Comparison of ENCODE assay signal across 9 mouse cellular contexts in the genomic region with DNA sequence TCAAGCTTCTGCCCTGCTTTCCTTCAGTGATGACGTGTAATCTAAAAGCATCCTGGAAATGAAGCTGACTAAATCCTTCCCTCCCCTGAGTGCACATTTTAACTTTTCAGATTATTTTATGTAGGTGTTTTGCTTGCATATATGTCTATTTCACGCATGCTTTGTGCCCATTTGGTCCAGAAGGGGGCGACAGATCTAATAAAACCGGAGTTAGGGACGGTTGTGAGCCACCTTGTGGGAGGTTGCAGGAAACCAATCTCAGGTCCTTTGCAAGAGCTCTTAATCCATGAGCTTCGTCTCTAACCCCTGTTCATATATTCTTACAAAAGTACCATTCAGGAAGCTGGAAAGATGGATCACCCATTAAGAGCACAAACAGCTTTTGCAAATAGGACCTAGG. TPM values are rescaled to one million over a fixed set of nuclear protein-coding genes. Genes with fewer than 3 reads are reported as not detected.
DNase-seq lines count a peak whose midpoint lies in the region; ATAC-seq and TF ChIP-seq lines count a peak whose summit lies in the region.
"Had no signal": no experiment of that assay in that cellular context is flagged by ENCODE, and none has a peak within 500 bp of the region (broad histone marks: within the 10 kb centered on the region; RNA-seq: fewer than 3 reads in every experiment).

No protein-coding gene starts in this region.

- TF ChIP-seq CTCF in liver, embryonic 14.5 days (IDR thresholded peaks at IDR 0.05; ENCODE audit: low read depth): peak; percentile 73

- H3K4me1 ChIP-seq in liver, embryonic 14.5 days (replicated peaks; ENCODE audit: control insufficient read depth in 2 of 2, insufficient read depth in 2 of 2, low read length in 1 of 2): no peaks in the 10 kb centered on the region

- H3K9me3 ChIP-seq in liver, embryonic 14.5 days (ENCODE audit: control insufficient read depth, low read length): no peaks in the 10 kb centered on the region

- H3K9ac ChIP-seq in liver, embryonic 14.5 days (replicated peaks): no peak overlapping the region

- H3K4me2 ChIP-seq in liver, embryonic 14.5 days (ENCODE audit: low read depth): no peak overlapping the region

- WGBS in liver, embryonic 14.5 days (ENCODE audit: insufficient replicate concordance): 19% methylated on average over 6 of the region's 6 CpGs

- TF ChIP-seq EP300 in liver, embryonic 14.5 days (IDR thresholded peaks at IDR 0.05; ENCODE audit: low read depth): no peak

- peak; percentile 19 to 32 for DNase-seq in heart, postnatal 36 days
- no peak for DNase-seq in heart, adult 8-10 months (ENCODE audit: low spot score)
- DNase-seq in urinary bladder, postnatal 14 days (ENCODE audit: low spot score): peak; percentile 43
- no peak for DNase-seq in urinary bladder, postnatal 10 days (ENCODE audit: low spot score)
- peak; percentile 41 to 59 (median 46) for DNase-seq in liver, embryonic 14.5 days (ENCODE audit: low read depth in 3 of 3, low spot score in 3 of 3)
- DNase-seq in testis, postnatal 10 days (ENCODE audit: low spot score): peak; percentile 64

- H3K27me3 ChIP-seq in liver, embryonic 14.5 days (ENCODE audit: control insufficient read depth, insufficient read depth, low read length): no peaks in the 10 kb centered on the region

- H3K36me3 ChIP-seq in liver, embryonic 14.5 days (replicated peaks; ENCODE audit: control insufficient read depth, insufficient read depth, low read depth): no peaks in the 10 kb centered on the region

- intact Hi-C loops in heart, postnatal 36 days (cut with DNase I): loop anchor here (5.0 kb wide), 1 partner anchor 57 kb away; no protein-coding TSS in a partner anchor

- H3K27ac ChIP-seq in liver, embryonic 14.5 days: no peak overlapping the region

- H3K4me3 ChIP-seq in liver, embryonic 14.5 days (ENCODE audit: insufficient read depth in 1 of 2, low read depth in 2 of 2, low read length in 2 of 2): no peak overlapping the region

- peak; percentile 46 for ATAC-seq in common myeloid progenitor, adult 5-6 weeks (replicated peaks; ENCODE audit: low read depth, poor library complexity, severe bottlenecking)
- no peak for ATAC-seq in liver, embryonic 14.5 days (ENCODE audit: insufficient read depth)
- no peak for ATAC-seq in activated CD4-positive, CD25-positive, alpha-beta regulatory T cell, adult 4 months

RNA-seq across cellular contexts. Expression of gene 1700016H13Rik, which starts 1.6 kb away (rescaled TPM):
- total RNA-seq in heart, postnatal 36 days (2021): not detected
- total RNA-seq in heart, adult 8-10 months (2022): not detected
- not detected in 2 replicates for total RNA-seq in common myeloid progenitor, adult 5-6 weeks (2017)
- 0.06 TPM in 1 of 2 replicates, not detected in the other for polyA plus RNA-seq in liver, embryonic 14.5 days (2012; rRNA removed)
- polyA plus RNA-seq in liver, embryonic 14.5 days (2014; fragmentation: Nextera tagmentation; extraction: Ambion mirVana): not detected in 2 replicates
- polyA plus RNA-seq in activated CD4-positive, CD25-positive, alpha-beta regulatory T cell, adult 4 months (2017; shearing (Covaris generic)): not detected
- polyA plus RNA-seq: frontal cortex, adult 2 months had no signal

RNA-seq across cellular contexts. Expression of gene Slc10a6, which starts 25.0 kb away (rescaled TPM):
- 1 to 10 TPM; 5.2 to 8.0 TPM for total RNA-seq in heart, postnatal 36 days (2021)
- total RNA-seq in heart, adult 8-10 months (2022): 1 to 10 TPM; 3.7 to 6.3 (median 4.4) TPM
- total RNA-seq in common myeloid progenitor, adult 5-6 weeks (2017): not detected in 2 replicates
- polyA plus RNA-seq in liver, embryonic 14.5 days (2012; rRNA removed): not detected in 2 replicates
- not detected in 2 replicates for polyA plus RNA-seq in liver, embryonic 14.5 days (2014; fragmentation: Nextera tagmentation; extraction: Ambion mirVana)
- not detected for polyA plus RNA-seq in activated CD4-positive, CD25-positive, alpha-beta regulatory T cell, adult 4 months (2017; shearing (Covaris generic))

RNA-seq across cellular contexts. Expression of gene Aff1, which starts 37.9 kb away (rescaled TPM):
- total RNA-seq in heart, postnatal 36 days (2021): 10 to 100 TPM; 36.1 to 52.1 TPM
- total RNA-seq in heart, adult 8-10 months (2022): 10 to 100 TPM; 39.9 to 43.8 (median 42.7) TPM
- 16.6 and 31.8 TPM in 2 replicates for total RNA-seq in common myeloid progenitor, adult 5-6 weeks (2017)
- polyA plus RNA-seq in liver, embryonic 14.5 days (2012; rRNA removed): 5.6 and 7.0 TPM in 2 replicates
- polyA plus RNA-seq in liver, embryonic 14.5 days (2014; fragmentation: Nextera tagmentation; extraction: Ambion mirVana): 17.1 and 19.2 TPM in 2 replicates
- 10 to 100 TPM in 1 of 2 experiments, 1 to 10 TPM in 1; 9.2 to 12.3 TPM for polyA plus RNA-seq in activated CD4-positive, CD25-positive, alpha-beta regulatory T cell, adult 4 months (2017; shearing (Covaris generic))

Comparison
In these comparisons a context has a peak if more than half of its experiments do, and no peak if none do; other contexts are left out.
1. DNase-seq: peak in heart, postnatal 36 days (2 of 2), urinary bladder, postnatal 14 days (single experiment), liver, embryonic 14.5 days (3 of 3) and testis, postnatal 10 days (single experiment); none in heart, adult 8-10 months (single experiment) and urinary bladder, postnatal 10 days (single experiment).